Mouse (Mus musculus) bone marrow, adult 2 months (tissue): ENCODE results near the gene Cryba4.

Source experiments
- CTCF ChIP-seq: fragments of 200-500 bp; IDR thresholded peaks from 2 replicates; pipeline ENCODE4 v1.5.1; 2011; ENCODE audit warnings: low read length, control low read depth; ENCODE audit not compliant: control insufficient read depth, insufficient read depth
- POLR2A ChIP-seq: fragments of 200-500 bp; IDR thresholded peaks from 2 replicates; pipeline ENCODE4 v1.6.1; 2011; ENCODE audit warnings: low read depth, mild to moderate bottlenecking, control low read depth, low read length, borderline replicate concordance; ENCODE audit not compliant: control insufficient read depth

- no peak for TF ChIP-seq CTCF
- TF ChIP-seq POLR2A = no peak
Observed at GRCm38 (mm10) chr5:112266011-112266777, 13.9 kb upstream of the Cryba4 start.
